Mouse (Mus musculus): ENCODE data around the gene Cnih2. TPM values are rescaled to one million over a fixed set of nuclear protein-coding genes. Genes with fewer than 3 reads are reported as not detected.

The Cnih2 gene
- total RNA-seq, 2 experiments from 2014 or later = 215 to 221 TPM

DNA sequence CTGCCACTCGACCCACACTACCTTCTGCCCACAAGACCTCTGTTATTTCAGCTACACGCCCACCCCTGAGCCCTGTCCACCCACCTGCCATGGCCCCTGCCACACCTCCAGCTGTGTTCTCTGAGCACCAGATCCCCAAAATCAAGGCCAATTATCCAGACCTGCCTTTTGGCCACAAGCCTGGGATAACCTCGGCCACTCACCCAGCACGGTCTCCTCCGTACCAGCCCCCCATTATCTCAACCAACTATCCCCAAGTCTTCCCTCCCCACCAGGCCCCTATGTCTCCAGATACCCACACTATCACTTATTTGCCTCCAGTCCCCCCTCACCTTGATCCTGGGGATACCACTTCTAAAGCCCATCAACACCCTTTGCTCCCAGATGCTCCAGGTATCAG, 28.8 kb downstream of the Cnih2 start:
- no peak for DNase-seq (ENCODE audit: low spot score in 2 of 2)

DNA sequence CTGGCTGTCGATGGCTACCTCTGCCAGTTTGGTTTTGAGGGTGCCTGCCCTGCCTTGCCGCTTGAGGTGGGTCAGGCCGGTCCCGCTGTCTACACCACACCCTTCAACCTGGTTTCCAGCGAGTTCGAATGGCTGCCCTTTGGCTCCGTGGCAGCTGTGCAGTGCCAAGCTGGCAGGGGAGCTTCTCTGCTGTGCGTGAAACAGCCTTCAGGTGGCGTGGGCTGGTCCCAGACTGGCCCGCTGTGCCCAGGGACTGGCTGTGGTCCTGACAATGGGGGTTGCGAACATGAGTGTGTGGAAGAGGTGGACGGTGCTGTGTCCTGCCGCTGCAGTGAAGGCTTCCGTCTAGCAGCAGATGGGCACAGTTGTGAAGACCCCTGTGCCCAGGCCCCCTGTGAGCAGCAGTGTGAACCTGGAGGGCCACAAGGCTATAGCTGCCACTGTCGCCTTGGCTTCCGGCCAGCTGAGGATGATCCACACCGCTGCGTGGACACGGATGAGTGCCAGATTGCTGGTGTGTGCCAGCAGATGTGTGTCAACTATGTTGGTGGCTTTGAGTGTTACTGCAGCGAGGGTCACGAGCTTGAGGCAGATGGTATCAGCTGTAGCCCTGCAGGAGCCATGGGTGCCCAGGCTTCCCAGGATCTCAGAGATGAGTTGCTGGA, 29.6 kb downstream of the Cnih2 start:
- DNase-seq (ENCODE audit: low spot score in 2 of 2) = no peak

DNA sequence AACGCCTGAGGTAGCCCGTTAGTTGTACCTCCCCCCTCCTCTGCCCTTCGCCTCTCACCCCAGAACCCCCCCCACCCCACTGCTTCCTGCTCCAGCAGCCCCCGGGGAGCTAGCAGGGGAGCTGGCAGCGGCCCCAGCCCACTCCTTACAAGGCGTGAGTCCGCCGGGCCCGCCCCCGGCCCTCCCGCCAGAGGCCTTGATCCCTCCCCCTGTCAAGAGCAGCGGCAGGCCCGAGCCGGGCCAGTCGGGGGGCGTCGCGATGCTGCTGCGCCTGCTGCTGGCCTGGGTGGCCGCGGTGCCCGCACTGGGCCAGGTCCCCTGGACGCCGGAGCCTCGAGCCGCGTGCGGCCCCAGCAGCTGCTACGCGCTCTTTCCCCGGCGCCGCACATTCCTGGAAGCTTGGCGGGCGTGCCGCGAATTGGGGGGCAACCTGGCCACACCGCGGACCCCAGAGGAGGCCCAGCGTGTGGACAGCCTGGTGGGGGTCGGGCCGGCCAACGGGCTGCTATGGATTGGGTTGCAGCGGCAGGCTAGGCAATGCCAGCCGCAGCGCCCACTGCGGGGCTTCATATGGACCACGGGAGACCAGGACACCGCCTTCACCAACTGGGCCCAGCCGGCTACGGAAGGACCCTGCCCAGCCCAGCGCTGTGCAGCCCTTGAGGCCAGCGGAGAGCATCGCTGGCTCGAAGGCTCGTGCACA, 30.3 kb downstream of the Cnih2 start, which contains the start of gene Cd248:
Cd248 (plus strand) TSS at position 212 of the 703 bp plus-strand sequence.
- DNase-seq (ENCODE audit: low spot score in 2 of 2) = no peak

DNA sequence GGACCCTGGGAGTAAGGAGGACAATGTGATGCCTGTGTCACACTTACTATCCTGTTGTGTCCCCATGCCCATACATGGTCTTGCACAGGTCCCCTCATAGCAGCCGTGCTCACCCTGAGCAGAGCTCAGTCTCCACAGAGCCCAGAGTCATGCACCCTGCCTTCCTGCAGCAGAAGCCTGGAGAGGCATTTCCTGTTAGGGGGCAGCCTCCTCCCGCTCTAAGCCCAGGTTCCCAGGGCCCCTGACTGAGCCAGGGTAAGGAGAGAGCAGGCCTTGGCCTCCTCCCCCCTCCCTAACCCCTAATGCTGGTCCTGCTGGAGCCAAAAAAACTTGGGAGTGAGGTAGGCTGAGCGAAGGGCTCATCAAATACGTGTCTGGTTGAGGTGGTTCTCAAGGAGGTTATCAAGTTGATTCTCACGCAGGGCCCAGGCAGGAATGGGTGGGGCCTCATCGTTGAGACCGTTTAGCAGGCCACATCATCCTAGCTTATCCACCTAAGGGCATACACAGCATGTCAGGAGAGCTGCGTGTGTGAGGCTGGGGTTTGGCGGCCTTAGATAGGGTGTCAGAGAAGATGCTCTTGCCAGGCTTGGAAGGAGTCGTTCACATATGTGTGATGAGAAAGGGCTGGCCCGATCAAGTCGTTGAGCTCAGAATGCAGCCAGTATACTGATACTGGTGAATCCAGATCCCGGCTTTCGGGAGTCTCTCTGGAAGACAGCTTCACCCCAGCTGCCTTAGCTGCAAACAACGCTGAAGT, 31.1 kb downstream of the Cnih2 start:
- DNase-seq (ENCODE audit: low spot score in 2 of 2) = no peak

DNA sequence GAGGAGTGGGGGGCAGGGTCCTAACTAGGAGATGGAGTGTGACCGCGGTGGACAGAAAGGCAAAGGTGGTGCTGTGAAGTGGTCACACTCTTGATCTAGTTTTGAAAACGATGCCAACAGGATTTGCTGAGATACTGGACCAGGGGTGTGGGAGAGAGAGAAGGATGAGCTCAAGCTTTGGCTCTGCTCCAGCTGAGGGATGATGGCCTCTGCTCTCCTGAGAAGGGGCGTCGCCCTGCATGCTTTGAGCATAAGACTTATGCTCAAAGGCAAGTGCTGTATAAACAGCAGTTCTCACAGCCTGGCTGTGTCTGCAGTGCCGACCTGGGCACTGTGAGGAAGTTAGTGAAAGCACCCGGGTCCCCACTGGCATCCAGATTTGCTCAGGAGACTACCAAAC, 33.2 kb downstream of the Cnih2 start:
- DNase-seq (ENCODE audit: low spot score in 2 of 2) = no peak

DNA sequence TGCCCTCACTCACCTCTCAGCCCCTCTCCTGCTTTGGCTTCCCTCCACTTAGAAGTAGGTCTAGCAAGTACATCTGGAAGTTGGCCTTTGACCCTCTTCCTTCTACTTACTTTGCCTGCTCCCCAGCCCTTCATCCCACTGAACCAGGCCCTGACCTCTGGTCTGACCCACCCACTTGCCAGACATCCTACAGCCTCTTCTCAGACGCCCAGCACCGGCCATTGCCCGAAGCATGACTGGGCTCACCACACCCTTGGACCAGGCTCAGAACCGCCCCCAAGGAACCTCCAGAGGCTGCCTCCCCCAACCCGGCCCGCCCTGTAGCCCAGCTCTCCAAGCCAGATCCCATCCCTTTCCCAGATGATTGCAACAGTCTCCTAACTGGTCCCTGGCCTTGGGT, 35.9 kb downstream of the Cnih2 start:
- no peak for DNase-seq (ENCODE audit: low spot score in 2 of 2)

DNA sequence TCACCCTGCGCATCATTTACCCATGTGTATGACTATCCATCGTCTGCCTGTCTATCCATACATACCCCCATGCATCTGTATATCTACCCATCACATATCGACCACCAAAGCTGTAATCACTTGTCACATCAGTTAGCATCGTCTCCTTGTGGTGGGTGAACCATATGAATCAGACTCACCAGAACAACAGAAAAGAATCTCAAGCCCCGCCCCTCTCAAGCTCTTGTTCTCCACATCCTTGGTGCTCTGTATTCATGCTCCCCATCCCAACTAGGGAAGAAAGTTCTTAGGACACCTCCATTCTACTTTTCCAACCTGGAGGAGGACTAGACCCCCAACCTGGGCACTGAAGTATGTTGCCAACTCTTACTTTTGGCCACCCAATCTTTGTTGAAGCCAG, 36.3 kb downstream of the Cnih2 start:
- no peak for DNase-seq (ENCODE audit: low spot score in 2 of 2)

DNA sequence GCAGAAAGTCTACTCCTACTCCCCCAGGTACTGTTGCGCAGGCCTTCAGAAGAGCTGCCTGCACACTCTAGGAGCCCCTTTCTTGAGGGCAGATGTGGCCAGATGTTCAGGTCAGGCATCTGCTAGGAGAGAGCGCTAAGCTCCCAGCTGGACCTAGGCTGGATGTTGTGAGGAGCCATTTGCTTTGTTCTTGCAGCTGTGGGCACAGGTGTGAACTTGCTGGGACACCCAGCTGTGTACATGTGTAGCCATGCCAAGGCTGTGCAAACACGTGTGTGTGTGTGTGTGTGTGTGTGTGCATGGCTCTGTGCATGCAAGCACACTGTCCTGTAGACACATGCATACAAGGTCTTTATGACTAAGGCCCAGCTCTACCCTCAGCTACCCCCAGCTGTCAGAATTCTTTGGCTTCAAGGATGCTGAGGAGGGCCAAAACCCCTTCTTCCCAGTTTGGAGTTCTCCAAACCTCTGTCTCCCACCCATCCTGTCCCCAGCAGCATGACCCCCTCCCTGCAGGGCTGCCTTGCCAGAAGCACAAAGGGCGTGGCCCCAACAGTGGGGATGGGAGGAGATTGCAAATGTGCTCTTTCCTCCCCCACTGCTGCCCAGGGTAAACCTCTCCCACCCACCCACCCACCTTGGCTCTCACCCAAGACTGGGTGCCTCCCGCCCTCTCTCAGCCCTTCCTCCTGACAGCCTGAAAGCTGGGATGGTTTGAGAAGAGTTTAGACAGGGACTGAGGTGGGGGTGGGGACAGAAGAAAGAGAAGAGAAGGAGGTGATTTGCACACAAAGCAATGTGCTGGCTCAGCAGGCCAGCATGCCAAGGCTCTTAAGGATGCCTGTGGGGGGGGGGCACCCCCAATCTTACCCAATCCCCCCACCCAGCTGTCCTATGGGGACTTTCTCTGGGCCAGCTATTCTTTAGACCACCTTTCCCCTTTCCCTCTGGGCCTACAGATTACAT, 37.7 kb downstream of the Cnih2 start:
- no peak for DNase-seq (ENCODE audit: low spot score in 2 of 2)

DNA sequence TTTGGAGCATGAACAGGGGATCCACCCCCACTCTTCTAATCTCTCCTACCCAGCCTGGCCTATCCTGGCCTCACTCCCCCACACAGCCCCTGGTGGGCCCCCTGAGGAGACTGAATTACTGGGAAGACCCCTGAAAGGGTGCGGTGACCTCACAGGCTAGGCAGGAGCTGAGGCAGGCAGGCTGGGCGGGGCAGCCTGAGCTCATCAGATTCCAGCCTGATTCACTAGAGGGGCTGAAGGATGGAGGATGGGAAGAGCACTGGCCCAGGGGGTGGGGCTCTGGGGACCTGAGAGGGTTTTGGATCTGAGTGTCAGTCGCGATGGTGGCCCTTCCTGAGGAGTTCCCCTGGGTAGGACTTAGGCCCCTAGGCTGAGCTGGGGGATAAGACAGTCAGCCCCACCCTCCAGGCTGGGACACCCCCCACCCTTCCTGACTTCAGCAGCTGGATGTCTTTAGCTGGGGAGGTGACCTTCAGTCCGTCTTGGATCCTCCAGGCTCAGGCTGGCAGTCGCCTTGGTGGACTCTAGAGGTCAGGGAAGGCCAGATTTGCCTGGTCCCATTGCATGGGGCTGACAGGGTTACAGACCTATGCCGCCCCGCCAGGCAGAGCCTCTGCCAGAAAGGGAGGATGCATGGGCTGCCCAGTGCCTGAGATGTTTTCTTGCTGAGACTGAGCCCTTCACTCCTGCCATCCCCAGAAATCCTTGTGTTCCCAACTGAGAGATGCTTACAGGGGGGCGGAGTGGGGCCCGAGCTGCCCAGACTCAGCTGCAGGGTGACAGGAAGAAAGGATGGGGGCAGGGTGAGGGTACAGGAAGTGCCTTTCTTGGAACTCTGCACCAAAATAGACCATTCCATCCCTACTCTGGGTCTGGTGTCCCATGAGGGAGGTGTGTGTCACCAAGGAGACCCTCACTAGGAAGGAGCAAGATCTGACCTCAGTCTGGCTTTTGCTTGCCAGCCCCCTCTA, 39.2 kb downstream of the Cnih2 start:
- DNase-seq (ENCODE audit: low spot score in 2 of 2) = no peak

DNA sequence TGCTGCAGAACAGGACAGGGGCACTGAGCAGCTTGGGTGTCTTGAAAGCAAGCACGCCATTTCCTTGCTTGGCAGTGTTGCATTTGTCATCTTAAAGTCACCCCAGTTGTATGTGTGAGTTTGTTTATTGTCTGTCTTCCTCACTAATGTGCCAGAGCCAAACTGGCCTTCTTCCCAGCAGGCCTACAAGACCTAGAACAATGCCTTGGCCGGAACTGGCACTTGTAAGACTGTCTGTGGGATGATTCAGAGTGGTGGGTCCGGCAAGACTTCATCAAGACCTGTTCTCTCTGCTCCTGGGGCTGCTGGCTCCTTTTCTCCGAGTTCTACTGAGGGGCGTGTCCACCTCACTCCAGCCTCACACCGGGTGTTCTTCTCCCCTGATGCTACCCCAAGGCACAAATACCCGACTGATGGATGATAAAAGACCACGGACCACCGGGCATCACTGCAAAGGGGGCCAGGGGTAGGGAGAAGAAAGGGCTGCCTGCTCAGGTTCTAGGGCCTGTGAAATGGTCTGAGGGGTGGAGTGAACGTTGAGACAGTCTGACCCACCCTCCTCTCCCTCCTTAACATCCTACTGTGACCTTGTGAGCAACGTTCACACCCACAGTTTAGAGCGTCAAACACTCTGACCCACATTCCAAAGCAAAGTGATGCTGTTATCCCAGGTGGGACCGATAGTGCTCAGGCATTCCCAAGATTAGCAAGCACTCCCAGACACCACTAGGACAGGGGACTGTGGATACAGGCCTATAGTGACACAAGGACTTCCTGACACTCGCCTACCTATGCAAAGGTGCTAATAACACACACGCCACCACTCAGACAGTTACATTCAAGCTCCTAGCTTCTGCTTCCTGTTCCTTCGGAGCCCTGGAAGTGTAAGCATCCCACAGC, 40.2 kb downstream of the Cnih2 start:
- no peak for DNase-seq (ENCODE audit: low spot score in 2 of 2)

DNA sequence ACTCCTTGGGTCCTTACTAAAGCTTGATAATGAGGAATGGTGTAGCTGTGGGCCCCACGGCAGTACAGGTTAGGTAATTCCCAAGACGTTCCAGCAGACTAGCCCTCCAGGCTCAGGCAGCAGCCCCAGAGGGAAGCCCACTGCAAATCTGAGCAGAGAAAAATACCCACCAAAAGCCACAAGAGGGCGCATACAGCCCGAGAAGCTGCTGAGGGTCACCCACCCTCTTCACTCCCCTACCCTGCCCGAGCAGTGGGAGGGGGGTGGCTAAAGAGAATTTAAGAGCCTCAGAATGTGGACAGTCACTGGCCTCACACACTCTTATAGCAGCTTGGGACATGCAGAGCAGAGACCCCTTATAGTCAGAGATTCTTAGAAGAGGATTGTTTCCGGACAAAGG, 42.1 kb downstream of the Cnih2 start:
- no peak for DNase-seq (ENCODE audit: low spot score in 2 of 2)

DNA sequence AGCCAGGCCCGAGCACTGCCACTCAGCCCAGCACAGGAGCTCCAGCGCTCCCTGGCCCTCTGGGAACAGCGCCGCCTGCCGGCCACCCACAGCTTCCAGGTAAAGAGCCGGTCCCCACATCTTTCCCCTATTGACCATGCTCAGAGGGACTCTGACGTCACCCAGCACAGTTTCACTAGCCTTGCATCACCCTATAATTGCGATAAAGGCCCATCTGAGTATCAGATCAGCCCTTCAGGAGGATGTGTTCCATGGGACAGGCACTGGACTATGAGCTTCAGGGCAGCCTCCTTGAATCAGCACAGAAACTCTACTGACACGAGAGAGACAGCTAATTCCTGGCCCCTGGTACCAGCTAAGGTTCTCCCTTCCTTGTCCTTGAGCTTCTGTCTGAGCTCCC, 44.4 kb downstream of the Cnih2 start:
- DNase-seq (ENCODE audit: low spot score in 2 of 2) = peak; percentile 70 to 71

DNA sequence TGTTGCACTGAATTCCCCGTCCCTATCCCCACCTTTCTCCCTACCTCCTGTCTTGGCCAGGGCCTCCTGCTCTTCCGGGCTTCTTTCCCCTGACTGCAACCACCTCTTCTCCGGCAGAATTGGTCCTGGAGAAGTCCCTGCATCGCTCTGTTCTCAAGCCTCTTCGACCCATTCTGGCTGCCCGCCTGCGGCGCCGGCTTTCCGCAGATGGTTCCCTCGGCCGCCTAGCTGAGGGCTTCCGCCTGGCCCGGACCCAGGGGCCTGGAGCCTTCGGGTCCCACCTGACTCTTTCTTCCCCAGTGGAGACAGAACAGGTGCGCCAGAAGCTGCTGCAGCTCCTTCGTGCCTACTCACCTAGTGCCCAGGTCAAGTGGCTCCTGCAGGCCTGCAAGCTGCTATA, 45.5 kb downstream of the Cnih2 start:
- no peak for DNase-seq (ENCODE audit: low spot score in 2 of 2)

DNA sequence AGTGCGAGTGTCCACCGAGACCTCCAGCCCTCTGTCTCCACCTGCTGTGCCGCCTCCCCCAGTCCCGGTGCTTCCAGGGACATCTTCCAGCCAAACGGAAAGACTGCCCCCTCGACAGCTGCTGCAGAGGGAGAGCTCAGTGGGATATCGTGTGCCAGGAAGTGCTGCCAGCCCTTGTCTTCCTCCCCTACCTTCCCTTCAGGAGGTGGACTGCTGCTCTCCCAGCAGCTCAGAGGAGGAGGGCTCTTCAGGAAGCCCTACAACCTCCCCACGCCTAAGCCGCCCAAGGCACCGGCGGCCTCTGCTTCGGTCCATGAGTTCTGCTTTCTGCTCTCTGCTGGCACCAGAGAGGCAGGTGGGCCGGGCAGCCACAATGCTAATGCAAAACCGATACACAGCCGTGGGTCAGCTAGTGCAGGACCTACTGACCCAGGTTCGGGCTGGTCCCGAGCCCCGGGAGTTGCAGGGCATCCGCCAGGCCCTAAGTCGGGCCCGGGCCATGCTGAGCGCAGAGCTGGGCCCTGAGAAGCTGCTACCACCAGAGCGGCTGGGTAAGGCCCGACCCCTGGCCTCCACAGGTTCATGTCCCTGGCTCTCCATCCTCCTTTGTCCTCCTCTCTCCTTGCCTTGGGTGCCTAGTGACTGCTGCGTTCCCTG, 46.0 kb downstream of the Cnih2 start:
- peak; percentile 72 to 79 for DNase-seq (ENCODE audit: low spot score in 2 of 2)

DNA sequence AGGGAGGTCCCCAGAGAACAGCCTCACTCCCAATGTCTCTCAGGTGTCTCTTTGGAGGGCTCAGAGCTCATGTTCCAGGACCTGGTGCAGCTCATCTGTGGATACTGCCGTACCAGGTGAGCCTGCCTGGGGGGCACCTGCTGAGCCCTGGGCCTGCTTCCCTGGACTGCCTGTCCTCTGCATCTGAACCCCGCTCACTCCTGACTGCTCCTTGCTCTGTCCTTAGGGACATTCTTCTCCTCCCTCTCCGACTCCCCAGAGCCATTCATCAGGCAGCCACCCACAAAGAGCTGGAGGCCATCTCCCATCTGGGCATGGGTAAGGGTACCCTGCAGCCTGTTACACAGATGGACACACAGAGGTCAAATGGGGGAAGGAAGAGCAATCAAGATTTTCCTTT, 46.8 kb downstream of the Cnih2 start:
- DNase-seq (ENCODE audit: low spot score in 2 of 2) = no peak

DNA sequence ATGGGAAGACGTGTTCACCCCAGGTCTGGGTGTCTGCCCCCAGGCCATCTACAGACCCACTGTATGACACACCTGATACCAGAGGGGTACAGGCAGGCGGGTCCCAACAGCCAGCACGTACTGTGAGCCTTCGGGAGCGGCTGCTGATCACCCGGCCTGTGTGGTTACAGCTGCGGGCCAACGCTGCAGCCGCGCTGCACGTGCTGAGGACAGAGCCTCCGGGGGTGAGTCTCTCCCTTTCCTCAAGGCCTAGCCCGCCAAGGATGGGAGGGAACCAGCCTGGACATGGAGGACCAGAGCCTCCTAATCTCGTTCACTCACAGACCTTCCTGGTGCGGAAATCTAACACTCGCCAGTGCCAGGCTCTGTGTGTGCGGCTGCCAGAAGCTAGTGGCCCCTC, 47.3 kb downstream of the Cnih2 start:
- DNase-seq (ENCODE audit: low spot score in 2 of 2) = peak in 1 of 2 experiments; percentile 42

DNA sequence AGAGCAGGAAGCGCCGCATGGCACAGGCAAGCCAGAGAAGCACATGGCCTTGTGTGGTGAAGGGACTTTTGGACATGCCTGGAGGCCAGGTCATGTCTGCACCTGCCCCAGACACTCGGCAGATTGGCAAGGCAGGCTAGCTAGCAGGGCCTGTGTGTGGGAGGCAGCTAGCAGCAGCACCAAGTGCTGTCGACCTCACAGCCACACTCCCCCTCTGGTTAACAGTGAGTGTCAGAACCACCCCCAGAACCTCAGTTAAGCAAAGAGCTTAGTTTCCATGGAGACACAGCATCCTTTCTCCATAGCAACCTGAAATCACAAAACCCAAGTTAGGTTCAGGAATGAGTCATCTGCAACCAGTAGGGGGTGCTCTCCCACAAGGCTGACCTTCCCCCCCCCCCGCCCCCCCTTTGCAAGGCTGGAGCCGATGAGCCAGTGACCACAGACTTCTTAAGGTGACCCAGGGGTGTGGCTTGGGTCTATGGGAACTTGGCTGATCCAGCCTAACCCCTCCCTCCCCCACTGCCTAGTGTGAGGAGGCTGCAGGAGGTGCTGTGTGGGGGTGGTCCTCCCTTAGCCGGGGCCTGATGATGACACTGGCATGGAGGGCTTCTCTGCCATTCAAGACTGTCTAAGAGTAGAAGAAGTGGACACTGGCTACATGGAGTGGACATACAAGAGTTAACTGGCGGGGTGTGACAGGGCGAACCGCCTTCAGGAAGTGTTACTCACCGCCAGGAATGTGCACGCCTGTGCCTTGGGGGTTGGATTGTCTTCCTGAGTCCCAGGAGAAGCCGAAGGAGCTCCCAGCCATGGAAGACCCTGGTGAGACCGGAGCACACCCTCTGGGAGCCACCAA, 48.0 kb downstream of the Cnih2 start, which contains the start of gene Rin1:
Rin1 (plus strand) TSS at position 435 of the 859 bp plus-strand sequence.
- peak; percentile 69 to 84 for DNase-seq (ENCODE audit: low spot score in 2 of 2)

All from left cerebral cortex, adult 18-20 months (tissue).